Mouse (Mus musculus) liver, embryonic 14.5 days (tissue): ENCODE data around the gene Uri1.

ENCODE experiments used
- CTCF ChIP-seq: IDR thresholded peaks from 2 replicates; pipeline ENCODE4 v1.5.1; 2016; ENCODE audit warnings: antibody characterized with exemption, low read depth, control low read depth
- EP300 ChIP-seq: IDR thresholded peaks from 2 replicates; pipeline ENCODE4 v1.6.1; 2016; ENCODE audit warnings: antibody characterized with exemption, low read depth

DNA sequence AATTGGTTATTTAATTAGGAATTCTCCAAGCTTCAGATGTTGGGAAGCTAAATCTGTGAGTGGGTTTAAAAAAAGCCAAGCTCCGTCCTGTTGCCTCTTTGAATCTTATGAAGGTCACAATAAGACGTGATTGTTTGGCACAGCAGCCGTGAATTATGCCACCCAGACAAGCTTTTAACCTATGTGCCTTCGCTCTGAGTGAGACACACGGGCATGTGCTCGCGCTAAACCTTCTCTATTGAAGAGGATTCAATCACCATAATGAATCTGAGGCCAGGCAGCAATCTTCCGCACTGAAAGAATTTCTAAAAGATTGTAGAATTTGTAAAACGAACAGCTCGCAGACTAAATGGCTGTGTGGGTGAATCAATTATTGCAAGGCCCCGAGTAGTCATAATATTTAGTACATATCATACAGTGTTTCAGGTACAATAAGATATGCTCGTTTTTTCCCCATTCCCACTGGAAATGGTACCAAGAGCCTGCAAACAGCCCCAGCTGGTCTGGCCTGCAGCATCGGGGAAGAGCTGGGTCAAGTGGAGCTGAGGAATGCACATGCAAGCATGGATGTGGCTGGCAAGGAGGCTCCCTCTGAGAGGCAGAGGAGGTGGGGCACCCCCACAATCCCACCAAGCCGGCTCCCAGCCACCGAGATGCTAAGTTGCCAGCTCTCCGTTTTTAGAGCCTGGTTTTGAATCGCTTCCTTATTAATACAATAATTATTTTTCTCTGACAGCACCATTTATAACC is 101.5 kb downstream of the Uri1 start:
- TF ChIP-seq CTCF (no peak), EP300 (no peak)
